Mouse (Mus musculus): ENCODE measurements around the gene Map1b.

DNA sequence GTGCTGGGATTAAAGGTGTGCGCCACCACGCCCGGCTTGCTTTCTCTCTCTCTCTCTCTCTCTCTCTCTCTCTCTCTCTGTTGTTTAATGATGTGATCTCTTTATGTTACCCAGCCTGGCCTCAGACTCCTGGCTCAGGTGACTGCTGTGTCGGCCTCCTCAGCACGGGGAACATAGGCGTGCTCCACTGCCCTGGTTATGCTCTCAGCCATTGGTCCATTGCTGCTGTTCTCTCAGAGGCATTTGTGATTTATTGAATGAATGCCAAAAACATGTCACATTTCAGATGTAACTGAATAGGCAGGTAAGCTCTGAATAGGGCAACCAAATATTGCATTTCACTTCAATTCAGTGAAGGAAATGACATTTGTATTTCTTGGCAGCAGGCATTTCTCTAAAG lies 130.4 kb downstream of the Map1b start:
- TF ChIP-seq ZNF384 (IDR thresholded peaks at IDR 0.05; ENCODE audit: low read depth, low read length) (no peak), CHD2 (IDR thresholded peaks at IDR 0.05; ENCODE audit: low read depth, low read length) (no peak), ZC3H11A (IDR thresholded peaks at IDR 0.05; ENCODE audit: borderline replicate concordance, low read depth, low read length) (no peak)

Data from ES-E14 (cell line).